Mouse (Mus musculus) left cerebral cortex, adult 6 months (tissue): Measurements from ENCODE around the gene Rrh. TPM values are rescaled to one million over a fixed set of nuclear protein-coding genes. Genes with fewer than 3 reads are reported as not detected.

Source experiments
- long read RNA-seq, 2 experiments: library from polyadenylated mRNA; unstranded; transcript quantifications; one replicate each; pipeline ENCODE4 v2.0.0; 2019 to 2020
- polyA plus RNA-seq: library from polyadenylated mRNA; unstranded; fragments of <200 nt; fragmentation: Nextera tagmentation; gene quantifications from 2 replicates; pipeline ENCODE4 v1.2.3, GENCODE M21; 2021

The Rrh gene
- polyA plus RNA-seq = not detected in 2 replicates
- long read RNA-seq, experiment 1 = 0 reads
- long read RNA-seq, experiment 2 = 0 reads

GRCm38 (mm10) chr3:129822206-129822775 lies at the start of gene Rrh:
TSS of gene Rrh (minus strand) at chr3:129822587.

GRCm38 (mm10) chr3:129835388-129835934 lies 13.1 kb upstream of the Rrh start, which contains the start of gene Cfi:
TSS of gene Cfi (plus strand) at chr3:129835884.

DNA sequence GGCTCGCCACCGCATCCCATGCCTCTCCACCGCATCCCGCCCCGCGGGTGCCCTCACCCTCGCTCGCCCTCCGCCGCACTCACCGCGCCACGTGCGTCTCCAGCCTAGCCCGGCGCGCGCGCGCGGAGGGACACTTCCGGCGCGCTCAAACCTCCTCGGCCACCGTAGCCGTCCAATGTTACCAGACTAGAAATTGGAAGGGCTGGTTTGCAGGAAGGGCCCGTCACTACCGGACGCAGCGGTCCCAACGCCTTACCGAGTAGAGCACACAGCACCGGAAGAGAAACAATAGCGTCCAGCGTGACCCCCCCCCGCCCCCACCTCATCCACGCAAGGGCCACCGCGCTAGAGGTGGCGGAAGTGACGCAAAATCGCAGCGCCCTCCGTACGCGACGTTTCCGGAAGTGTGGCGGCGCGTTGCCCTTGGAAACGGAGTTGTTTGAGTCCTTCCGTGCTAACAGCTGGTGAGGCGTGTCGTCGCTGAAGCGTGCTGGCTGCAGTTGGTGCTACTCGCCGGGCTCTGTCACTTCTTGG lies 8.7 kb upstream of the Rrh start, which contains the start of gene Gar1:
Gar1 (minus strand) TSS at position 362 of the 534 bp plus-strand sequence.

GRCm38 (mm10) chr3:129803765-129804164 lies 18.6 kb downstream of the Rrh start, which contains the start of gene Lrit3:
TSS of gene Lrit3 (minus strand) at chr3:129804030.

GRCm38 (mm10) chr3:129754650-129755604 lies 67.5 kb downstream of the Rrh start, which contains the start of gene Egf:
TSS of gene Egf (minus strand) at chr3:129755316.

Other genes starting within 250 kb of the Rrh start
- gene Egf, start 67.3 kb downstream of the Rrh start, polyA plus RNA-seq = 0.32 and 0.43 TPM in 2 replicates
- not detected in 2 replicates for gene Lrit3, start 18.6 kb downstream of the Rrh start, polyA plus RNA-seq
- 6.9 and 15.4 TPM in 2 replicates for gene Gar1, start 8.8 kb upstream of the Rrh start, polyA plus RNA-seq
- not detected in 2 replicates for gene Cfi, start 13.3 kb upstream of the Rrh start, polyA plus RNA-seq
- gene Pla2g12a, start 56.0 kb upstream of the Rrh start, polyA plus RNA-seq = 10.7 and 43.3 TPM in 2 replicates
- gene Casp6, start 78.8 kb upstream of the Rrh start, polyA plus RNA-seq = 6.3 and 7.0 TPM in 2 replicates
- 3.7 and 4.3 TPM in 2 replicates for gene Mcub, start 147.6 kb upstream of the Rrh start, polyA plus RNA-seq
- gene Sec24b, start 239.0 kb upstream of the Rrh start, polyA plus RNA-seq = 18.0 and 32.0 TPM in 2 replicates